Mouse (Mus musculus): Measurements from ENCODE around the gene Mgst2. TPM values are rescaled to one million over a fixed set of nuclear protein-coding genes. Genes with fewer than 3 reads are reported as not detected.
A peak's percentile ranks its signal among the peaks of the same experiment; 100 is the strongest.

Mgst2 gene
- polyA plus RNA-seq (2014; fragmentation: Nextera tagmentation; extraction: Ambion mirVana), result 0.40 TPM in 1 of 2 replicates, not detected in the other

- 78% methylated on average over 4 of the region's 4 CpGs for WGBS
- no peak for DNase-seq (ENCODE audit: low spot score)
Observed at GRCm38 (mm10) chr3:51660060-51660459, at the start of gene Mgst2. TSS of gene Mgst2 (plus strand) at chr3:51660360.

GRCm38 (mm10) chr3:51611972-51612371 lies 48.2 kb upstream of the Mgst2 start:
- H3K27ac ChIP-seq (ENCODE audit: low read depth, low read length), result no peak overlapping the region

More at GRCm38 (mm10) chr3:51660060-51660459, at the start of gene Mgst2:
- Histone ChIP-seq H3K4me2 (ENCODE audit: low read length) (no peak within 1 kb of the TSS), H3K36me3 (ENCODE audit: control insufficient read depth, insufficient read depth, low read length) (no peaks in the 10 kb centered on the region), H3K27me3 (replicated peaks; ENCODE audit: control insufficient read depth, insufficient read depth, low read length) (no peaks in the 10 kb centered on the region), H3K4me1 (ENCODE audit: control insufficient read depth, insufficient read depth, low read length) (no peaks in the 10 kb centered on the region), H3K9me3 (replicated peaks; ENCODE audit: control insufficient read depth, low read length) (no peaks in the 10 kb centered on the region), H3K27ac (ENCODE audit: low read depth, low read length) (no peak within 1 kb of the TSS), H3K9ac (ENCODE audit: low read length) (no peak within 1 kb of the TSS), H3K4me3 (ENCODE audit: low read depth, low read length) (no peak within 1 kb of the TSS)
- ATAC-seq, result no peak

GRCm38 (mm10) chr3:51612398-51613356 lies 47.5 kb upstream of the Mgst2 start:
- no peaks in the 10 kb centered on the region for H3K36me3 ChIP-seq (ENCODE audit: control insufficient read depth, insufficient read depth, low read length)
- no peaks in the 10 kb centered on the region for H3K9me3 ChIP-seq (replicated peaks; ENCODE audit: control insufficient read depth, low read length)
- H3K4me2 ChIP-seq (ENCODE audit: low read length), result no peak overlapping the region
- H3K9ac ChIP-seq (ENCODE audit: low read length), result no peak overlapping the region
- H3K27ac ChIP-seq (ENCODE audit: low read depth, low read length), result no peak overlapping the region
- no peaks in the 10 kb centered on the region for H3K27me3 ChIP-seq (replicated peaks; ENCODE audit: control insufficient read depth, insufficient read depth, low read length)
- 87% methylated on average over 10 of the region's 10 CpGs for WGBS
- no peak overlapping the region for H3K4me3 ChIP-seq (ENCODE audit: low read depth, low read length)
- no peaks in the 10 kb centered on the region for H3K4me1 ChIP-seq (ENCODE audit: control insufficient read depth, insufficient read depth, low read length)
- ATAC-seq, result no peak
- no peak for DNase-seq (ENCODE audit: low spot score)

More at GRCm38 (mm10) chr3:51611972-51612371, 48.2 kb upstream of the Mgst2 start:
- Histone ChIP-seq H3K9me3 (replicated peaks; ENCODE audit: control insufficient read depth, low read length) (no peaks in the 10 kb centered on the region), H3K4me3 (ENCODE audit: low read depth, low read length) (no peak overlapping the region), H3K9ac (ENCODE audit: low read length) (no peak overlapping the region), H3K27me3 (replicated peaks; ENCODE audit: control insufficient read depth, insufficient read depth, low read length) (no peaks in the 10 kb centered on the region), H3K4me1 (ENCODE audit: control insufficient read depth, insufficient read depth, low read length) (no peaks in the 10 kb centered on the region), H3K36me3 (ENCODE audit: control insufficient read depth, insufficient read depth, low read length) (no peaks in the 10 kb centered on the region), H3K4me2 (ENCODE audit: low read length) (no peak overlapping the region)
- WGBS, result 6% methylated on average over 6 of the region's 6 CpGs
- peak; percentile 36 for DNase-seq (ENCODE audit: low spot score)
- peak; percentile 68; the same call in 1 of the 2 replicates for ATAC-seq

- ATAC-seq, result no peak
- no peaks in the 10 kb centered on the region for H3K36me3 ChIP-seq (ENCODE audit: control insufficient read depth, insufficient read depth, low read length)
- DNase-seq (ENCODE audit: low spot score), result no peak
- no peaks in the 10 kb centered on the region for H3K4me1 ChIP-seq (ENCODE audit: control insufficient read depth, insufficient read depth, low read length)
- no peaks in the 10 kb centered on the region for H3K27me3 ChIP-seq (replicated peaks; ENCODE audit: control insufficient read depth, insufficient read depth, low read length)
- H3K4me3 ChIP-seq (ENCODE audit: low read depth, low read length), result no peak overlapping the region
- no peak overlapping the region for H3K9ac ChIP-seq (ENCODE audit: low read length)
- no peak overlapping the region for H3K27ac ChIP-seq (ENCODE audit: low read depth, low read length)
- H3K4me2 ChIP-seq (ENCODE audit: low read length), result no peak overlapping the region
- WGBS, result 84% methylated on average over 12 of the region's 13 CpGs
- H3K9me3 ChIP-seq (replicated peaks; ENCODE audit: control insufficient read depth, low read length), result no peaks in the 10 kb centered on the region
Observed at GRCm38 (mm10) chr3:51614278-51614677, 45.9 kb upstream of the Mgst2 start.

- no peaks in the 10 kb centered on the region for H3K9me3 ChIP-seq (replicated peaks; ENCODE audit: control insufficient read depth, low read length)
- no peak overlapping the region for H3K4me2 ChIP-seq (ENCODE audit: low read length)
- no peak overlapping the region for H3K9ac ChIP-seq (ENCODE audit: low read length)
- DNase-seq (ENCODE audit: low spot score) (no peak), ATAC-seq (no peak)
- no peaks in the 10 kb centered on the region for H3K4me1 ChIP-seq (ENCODE audit: control insufficient read depth, insufficient read depth, low read length)
- H3K36me3 ChIP-seq (ENCODE audit: control insufficient read depth, insufficient read depth, low read length), result no peaks in the 10 kb centered on the region
- no peak overlapping the region for H3K27ac ChIP-seq (ENCODE audit: low read depth, low read length)
- 71% methylated on average over 2 of the region's 2 CpGs for WGBS
- no peak overlapping the region for H3K4me3 ChIP-seq (ENCODE audit: low read depth, low read length)
- H3K27me3 ChIP-seq (replicated peaks; ENCODE audit: control insufficient read depth, insufficient read depth, low read length), result no peaks in the 10 kb centered on the region
Observed at GRCm38 (mm10) chr3:51623956-51624355, 36.2 kb upstream of the Mgst2 start.

GRCm38 (mm10) chr3:51627741-51628140 lies 32.4 kb upstream of the Mgst2 start:
- Histone ChIP-seq H3K4me2 (ENCODE audit: low read length) (no peak overlapping the region), H3K9me3 (replicated peaks; ENCODE audit: control insufficient read depth, low read length) (0 out of 2 replicates have a peak, but pooled peaks cover 3% of the 10 kb centered on the region), H3K27ac (ENCODE audit: low read depth, low read length) (no peak overlapping the region), H3K4me1 (ENCODE audit: control insufficient read depth, insufficient read depth, low read length) (no peaks in the 10 kb centered on the region), H3K9ac (ENCODE audit: low read length) (no peak overlapping the region), H3K4me3 (ENCODE audit: low read depth, low read length) (no peak overlapping the region), H3K36me3 (ENCODE audit: control insufficient read depth, insufficient read depth, low read length) (no peaks in the 10 kb centered on the region), H3K27me3 (replicated peaks; ENCODE audit: control insufficient read depth, insufficient read depth, low read length) (no peaks in the 10 kb centered on the region)
- DNase-seq (ENCODE audit: low spot score) (no peak), ATAC-seq (no peak)
- WGBS, result 72% methylated on average over 3 of the region's 3 CpGs

- Histone ChIP-seq H3K27me3 (replicated peaks; ENCODE audit: control insufficient read depth, insufficient read depth, low read length) (no peaks in the 10 kb centered on the region), H3K4me3 (ENCODE audit: low read depth, low read length) (no peak overlapping the region), H3K27ac (ENCODE audit: low read depth, low read length) (no peak overlapping the region), H3K4me1 (ENCODE audit: control insufficient read depth, insufficient read depth, low read length) (no peaks in the 10 kb centered on the region), H3K9ac (ENCODE audit: low read length) (no peak overlapping the region), H3K36me3 (ENCODE audit: control insufficient read depth, insufficient read depth, low read length) (no peaks in the 10 kb centered on the region), H3K4me2 (ENCODE audit: low read length) (no peak overlapping the region), H3K9me3 (replicated peaks; ENCODE audit: control insufficient read depth, low read length) (0 out of 2 replicates have a peak, but pooled peaks cover 3% of the 10 kb centered on the region)
- ATAC-seq, result no peak
- no peak for DNase-seq (ENCODE audit: low spot score)
- 83% methylated on average over 3 of the region's 3 CpGs for WGBS
Observed at GRCm38 (mm10) chr3:51628977-51629376, 31.2 kb upstream of the Mgst2 start.

- 100% methylated on average over 1 of the region's 1 CpGs for WGBS
- H3K9me3 ChIP-seq (replicated peaks; ENCODE audit: control insufficient read depth, low read length), result 0 out of 2 replicates have a peak, but pooled peaks cover 3% of the 10 kb centered on the region
- no peaks in the 10 kb centered on the region for H3K36me3 ChIP-seq (ENCODE audit: control insufficient read depth, insufficient read depth, low read length)
- no peak for ATAC-seq
- no peak overlapping the region for H3K4me2 ChIP-seq (ENCODE audit: low read length)
- H3K4me1 ChIP-seq (ENCODE audit: control insufficient read depth, insufficient read depth, low read length), result no peaks in the 10 kb centered on the region
- no peak for DNase-seq (ENCODE audit: low spot score)
- H3K27me3 ChIP-seq (replicated peaks; ENCODE audit: control insufficient read depth, insufficient read depth, low read length), result no peaks in the 10 kb centered on the region
- no peak overlapping the region for H3K9ac ChIP-seq (ENCODE audit: low read length)
- no peak overlapping the region for H3K4me3 ChIP-seq (ENCODE audit: low read depth, low read length)
- no peak overlapping the region for H3K27ac ChIP-seq (ENCODE audit: low read depth, low read length)
Observed at GRCm38 (mm10) chr3:51630746-51631145, 29.4 kb upstream of the Mgst2 start.

- no peak for ATAC-seq
- 79% methylated on average over 4 of the region's 4 CpGs for WGBS
- peak; percentile 68 for DNase-seq (ENCODE audit: low spot score)
Observed at GRCm38 (mm10) chr3:51631971-51632370, 28.2 kb upstream of the Mgst2 start.

More at GRCm38 (mm10) chr3:51631971-51632370, 28.2 kb upstream of the Mgst2 start:
- no peaks in the 10 kb centered on the region for H3K27me3 ChIP-seq (replicated peaks; ENCODE audit: control insufficient read depth, insufficient read depth, low read length)
- H3K4me3 ChIP-seq (ENCODE audit: low read depth, low read length), result no peak overlapping the region
- no peaks in the 10 kb centered on the region for H3K36me3 ChIP-seq (ENCODE audit: control insufficient read depth, insufficient read depth, low read length)
- H3K27ac ChIP-seq (ENCODE audit: low read depth, low read length), result no peak overlapping the region
- H3K9ac ChIP-seq (ENCODE audit: low read length), result no peak overlapping the region
- no peak overlapping the region for H3K4me2 ChIP-seq (ENCODE audit: low read length)
- no peaks in the 10 kb centered on the region for H3K4me1 ChIP-seq (ENCODE audit: control insufficient read depth, insufficient read depth, low read length)
- H3K9me3 ChIP-seq (replicated peaks; ENCODE audit: control insufficient read depth, low read length), result 0 out of 2 replicates have a peak, but pooled peaks cover 3% of the 10 kb centered on the region
